In genomic region chr7:27163450-27163805, GRCm38 (mm10) we compare ENCODE assay signal across 8 mouse cellular contexts. TPM values are rescaled to one million over a fixed set of nuclear protein-coding genes. Genes with fewer than 3 reads are reported as not detected.
DNase-seq lines count a peak whose midpoint lies in the region; ATAC-seq and TF ChIP-seq lines count a peak whose summit lies in the region.
"Had no signal": no experiment of that assay in that cellular context is flagged by ENCODE, and none has a peak within 500 bp of the region (broad histone marks: within the 10 kb centered on the region; RNA-seq: fewer than 3 reads in every experiment).

No protein-coding gene starts in this region.

- no peak overlapping the region for H3K4me2 ChIP-seq in forebrain, embryonic 11.5 days (ENCODE audit: low read depth, low read length, severe bottlenecking)
- peak overlapping the region; percentile 87 for H3K4me2 ChIP-seq in hindbrain, postnatal 0 days (ENCODE audit: low read depth, low read length)
- peak overlapping the region; percentile 73 for H3K4me2 ChIP-seq in neural tube, embryonic 14.5 days (ENCODE audit: low read depth, low read length)

- peak overlapping the region; percentile 99 for H3K27ac ChIP-seq in layer of hippocampus, adult 2 months
- no peak overlapping the region for H3K27ac ChIP-seq in forebrain, embryonic 11.5 days (ENCODE audit: low read depth, low read length)
- no peak overlapping the region for H3K27ac ChIP-seq in hindbrain, postnatal 0 days
- no peak overlapping the region for H3K27ac ChIP-seq in neural tube, embryonic 14.5 days (ENCODE audit: low read depth, low read length)

- H3K9ac ChIP-seq in forebrain, embryonic 11.5 days (ENCODE audit: low read length) = 0 out of 2 replicates have a peak overlapping the region, but pooled peaks have one; percentile 23
- peak overlapping the region; percentile 28 for H3K9ac ChIP-seq in hindbrain, postnatal 0 days (replicated peaks; ENCODE audit: low read length)
- peak overlapping the region; percentile 37 for H3K9ac ChIP-seq in neural tube, embryonic 14.5 days (replicated peaks; ENCODE audit: low read depth, low read length)

- no peak for ATAC-seq in forebrain, embryonic 11.5 days (replicated peaks; ENCODE audit: low FRiP score)
- no peak for ATAC-seq in hindbrain, postnatal 0 days
- no peak for ATAC-seq in neural tube, embryonic 14.5 days (ENCODE audit: low read depth)

- no peak for TF ChIP-seq CTCF in layer of hippocampus, adult 2 months (conservative IDR thresholded peaks at IDR 0.05)
- no peak for TF ChIP-seq CTCF in hindbrain, postnatal 0 days (IDR thresholded peaks at IDR 0.05; ENCODE audit: low read depth)

- DNase-seq in layer of hippocampus, adult 2 months (ENCODE audit: low spot score in 2 of 2) = no peak
- DNase-seq in layer of hippocampus, adult 18-20 months (ENCODE audit: low spot score in 2 of 2) = no peak
- no peak for DNase-seq in forebrain, embryonic 11.5 days (ENCODE audit: low spot score)
- no peak for DNase-seq in hindbrain, postnatal 0 days (ENCODE audit: low spot score)
- no peak for DNase-seq in layer of hippocampus, postnatal 36 days
- DNase-seq in right cerebral cortex, postnatal 14 days = no peak
- DNase-seq: thymus, postnatal 36 days had no signal

- peaks cover 3% of the 10 kb centered on the region; the same call in 1 of the 2 replicates for H3K36me3 ChIP-seq in forebrain, embryonic 11.5 days (ENCODE audit: control insufficient read depth, insufficient read depth, low read length)
- H3K36me3 ChIP-seq in hindbrain, postnatal 0 days (ENCODE audit: insufficient read depth, low read length) = peaks cover 14% of the 10 kb centered on the region
- H3K36me3 ChIP-seq in neural tube, embryonic 14.5 days (ENCODE audit: control insufficient read depth, insufficient read depth, low read length) = peaks cover 17% of the 10 kb centered on the region

- peaks cover 26% of the 10 kb centered on the region for H3K4me1 ChIP-seq in forebrain, embryonic 11.5 days (replicated peaks; ENCODE audit: control insufficient read depth, insufficient read depth, low read length)
- peaks cover 39% of the 10 kb centered on the region for H3K4me1 ChIP-seq in hindbrain, postnatal 0 days (ENCODE audit: insufficient read depth, low read length)
- H3K4me1 ChIP-seq in neural tube, embryonic 14.5 days (ENCODE audit: control insufficient read depth, insufficient read depth, low read length) = peaks cover 61% of the 10 kb centered on the region

- H3K9me3 ChIP-seq in forebrain, embryonic 11.5 days (ENCODE audit: control insufficient read depth, low read length) = no peaks in the 10 kb centered on the region
- H3K9me3 ChIP-seq in hindbrain, postnatal 0 days (ENCODE audit: low read length) = no peaks in the 10 kb centered on the region
- no peaks in the 10 kb centered on the region for H3K9me3 ChIP-seq in neural tube, embryonic 14.5 days (ENCODE audit: control insufficient read depth, low read length)

- WGBS in forebrain, embryonic 11.5 days = 87% methylated on average over 5 of the region's 5 CpGs
- WGBS in hindbrain, postnatal 0 days = 74% methylated on average over 5 of the region's 5 CpGs
- 81% methylated on average over 5 of the region's 5 CpGs for WGBS in neural tube, embryonic 14.5 days

- peak overlapping the region; percentile 91 for H3K4me3 ChIP-seq in layer of hippocampus, adult 2 months
- H3K4me3 ChIP-seq in forebrain, embryonic 11.5 days (ENCODE audit: low read depth, low read length) = no peak overlapping the region
- H3K4me3 ChIP-seq in hindbrain, postnatal 0 days (ENCODE audit: low read length) = 0 out of 2 replicates have a peak overlapping the region, but pooled peaks have one; percentile 70
- peak overlapping the region; percentile 6; the same call in 1 of the 2 replicates for H3K4me3 ChIP-seq in neural tube, embryonic 14.5 days (ENCODE audit: low read depth, low read length)

- H3K27me3 ChIP-seq in forebrain, embryonic 11.5 days (ENCODE audit: control insufficient read depth, insufficient read depth, low read length) = no peaks in the 10 kb centered on the region
- H3K27me3 ChIP-seq in hindbrain, postnatal 0 days (ENCODE audit: insufficient read depth, low read length) = no peaks in the 10 kb centered on the region
- no peaks in the 10 kb centered on the region for H3K27me3 ChIP-seq in neural tube, embryonic 14.5 days (ENCODE audit: control insufficient read depth, insufficient read depth, low read length)

RNA-seq across cellular contexts. Expression of gene Egln2, which starts 3.2 kb away (rescaled TPM):
- total RNA-seq in layer of hippocampus, adult 2 months (2021) = 100 to 1,000 TPM in 1 of 2 experiments, 10 to 100 TPM in 1; 97.4 to 103 TPM
- total RNA-seq in layer of hippocampus, adult 18-20 months (2021) = 100 to 1,000 TPM; 106 to 110 TPM
- 60.7 and 70.2 TPM in 2 replicates for polyA plus RNA-seq in forebrain, embryonic 11.5 days (2014; fragmentation: Nextera tagmentation; extraction: Ambion mirVana)
- 116 and 117 TPM in 2 replicates for total RNA-seq in hindbrain, postnatal 0 days (2014; rRNA removed)
- polyA plus RNA-seq in hindbrain, postnatal 0 days (2015; fragmentation: Nextera tagmentation; extraction: Ambion mirVana) = 75.4 and 78.6 TPM in 2 replicates
- polyA plus RNA-seq in neural tube, embryonic 14.5 days (2014; fragmentation: Nextera tagmentation; extraction: Ambion mirVana) = 46.9 and 48.3 TPM in 2 replicates
- total RNA-seq in layer of hippocampus, postnatal 36 days (2021) = 100 to 1,000 TPM; 102 to 108 TPM

RNA-seq across cellular contexts. Expression of gene Cyp2t4, which starts 9.9 kb away (rescaled TPM):
- not detected for total RNA-seq in layer of hippocampus, adult 2 months (2021)
- total RNA-seq in layer of hippocampus, adult 18-20 months (2021) = not detected
- polyA plus RNA-seq in forebrain, embryonic 11.5 days (2014; fragmentation: Nextera tagmentation; extraction: Ambion mirVana) = 0.27 TPM in 1 of 2 replicates, not detected in the other
- total RNA-seq in hindbrain, postnatal 0 days (2014; rRNA removed) = not detected in 2 replicates
- polyA plus RNA-seq in hindbrain, postnatal 0 days (2015; fragmentation: Nextera tagmentation; extraction: Ambion mirVana) = 0.09 and 0.32 TPM in 2 replicates
- polyA plus RNA-seq in neural tube, embryonic 14.5 days (2014; fragmentation: Nextera tagmentation; extraction: Ambion mirVana) = 0.16 TPM in 1 of 2 replicates, not detected in the other
- total RNA-seq in layer of hippocampus, postnatal 36 days (2021) = not detected

RNA-seq across cellular contexts. Expression of gene Rab4b, which starts 15.3 kb away (rescaled TPM):
- 10 to 100 TPM; 97.4 to 98.8 TPM for total RNA-seq in layer of hippocampus, adult 2 months (2021)
- total RNA-seq in layer of hippocampus, adult 18-20 months (2021) = 10 to 100 TPM; 88.4 to 94.7 TPM
- 52.3 and 52.5 TPM in 2 replicates for polyA plus RNA-seq in forebrain, embryonic 11.5 days (2014; fragmentation: Nextera tagmentation; extraction: Ambion mirVana)
- total RNA-seq in hindbrain, postnatal 0 days (2014; rRNA removed) = 66.7 and 76.9 TPM in 2 replicates
- 125 and 128 TPM in 2 replicates for polyA plus RNA-seq in hindbrain, postnatal 0 days (2015; fragmentation: Nextera tagmentation; extraction: Ambion mirVana)
- 100.0 and 100 TPM in 2 replicates for polyA plus RNA-seq in neural tube, embryonic 14.5 days (2014; fragmentation: Nextera tagmentation; extraction: Ambion mirVana)
- 10 to 100 TPM; 93.5 to 98.7 TPM for total RNA-seq in layer of hippocampus, postnatal 36 days (2021)

RNA-seq across cellular contexts. Expression of gene Gm21983, which starts 17.5 kb away (rescaled TPM):
- not detected for total RNA-seq in layer of hippocampus, adult 2 months (2021)
- total RNA-seq in layer of hippocampus, adult 18-20 months (2021) = not detected
- 0.98 TPM in 1 of 2 replicates, not detected in the other for polyA plus RNA-seq in forebrain, embryonic 11.5 days (2014; fragmentation: Nextera tagmentation; extraction: Ambion mirVana)
- not detected in 2 replicates for total RNA-seq in hindbrain, postnatal 0 days (2014; rRNA removed)
- polyA plus RNA-seq in hindbrain, postnatal 0 days (2015; fragmentation: Nextera tagmentation; extraction: Ambion mirVana) = 0.43 and 0.44 TPM in 2 replicates
- polyA plus RNA-seq in neural tube, embryonic 14.5 days (2014; fragmentation: Nextera tagmentation; extraction: Ambion mirVana) = 0.94 TPM in 1 of 2 replicates, not detected in the other
- not detected for total RNA-seq in layer of hippocampus, postnatal 36 days (2021)

RNA-seq across cellular contexts. Expression of gene Mia, which starts 17.5 kb away (rescaled TPM):
- total RNA-seq in layer of hippocampus, adult 2 months (2021) = 1 to 10 TPM; 2.2 to 2.7 TPM
- 1 to 10 TPM in 1 of 2 experiments, under 1 TPM in 1; 0.62 to 2.0 TPM for total RNA-seq in layer of hippocampus, adult 18-20 months (2021)
- polyA plus RNA-seq in forebrain, embryonic 11.5 days (2014; fragmentation: Nextera tagmentation; extraction: Ambion mirVana) = 1.6 and 2.4 TPM in 2 replicates
- 17.8 and 34.2 TPM in 2 replicates for total RNA-seq in hindbrain, postnatal 0 days (2014; rRNA removed)
- 63.6 and 70.1 TPM in 2 replicates for polyA plus RNA-seq in hindbrain, postnatal 0 days (2015; fragmentation: Nextera tagmentation; extraction: Ambion mirVana)
- 14.7 and 24.4 TPM in 2 replicates for polyA plus RNA-seq in neural tube, embryonic 14.5 days (2014; fragmentation: Nextera tagmentation; extraction: Ambion mirVana)
- 1 to 10 TPM; 1.8 to 2.0 TPM for total RNA-seq in layer of hippocampus, postnatal 36 days (2021)
